Mouse (Mus musculus): Measurements from ENCODE around the gene Grin2d. TPM values are rescaled to one million over a fixed set of nuclear protein-coding genes. Genes with fewer than 3 reads are reported as not detected.
A peak's percentile ranks its signal among the peaks of the same experiment; 100 is the strongest.

Gene Grin2d
- polyA plus RNA-seq, 1 experiment from 2014 or later: 1.5 TPM

GRCm38 (mm10) chr7:45785388-45786135 is 92.6 kb downstream of the Grin2d start:
- peaks cover 26% of the 10 kb centered on the region for H3K36me3 ChIP-seq (ENCODE audit: control insufficient read depth, insufficient read depth)
- no peaks in the 10 kb centered on the region for H3K27me3 ChIP-seq (replicated peaks; ENCODE audit: control insufficient read depth, insufficient read depth, low read length)
- ATAC-seq: peak; percentile 31
- peaks cover 21% of the 10 kb centered on the region for H3K4me1 ChIP-seq (replicated peaks; ENCODE audit: control insufficient read depth, insufficient read depth, low read length)
- peak overlapping the region; percentile 95 for H3K4me3 ChIP-seq (replicated peaks; ENCODE audit: low read length)
- H3K9ac ChIP-seq (replicated peaks; ENCODE audit: low read depth, low read length): peak overlapping the region; percentile 92
- H3K4me2 ChIP-seq (ENCODE audit: low read length): peak overlapping the region; percentile 93
- H3K9me3 ChIP-seq (ENCODE audit: control insufficient read depth, low read length): peaks cover 3% of the 10 kb centered on the region; the same call in 1 of the 2 replicates
- under 1% methylated on average over 36 of the region's 42 CpGs for WGBS
- H3K27ac ChIP-seq (ENCODE audit: low read length): peak overlapping the region; percentile 90

DNA sequence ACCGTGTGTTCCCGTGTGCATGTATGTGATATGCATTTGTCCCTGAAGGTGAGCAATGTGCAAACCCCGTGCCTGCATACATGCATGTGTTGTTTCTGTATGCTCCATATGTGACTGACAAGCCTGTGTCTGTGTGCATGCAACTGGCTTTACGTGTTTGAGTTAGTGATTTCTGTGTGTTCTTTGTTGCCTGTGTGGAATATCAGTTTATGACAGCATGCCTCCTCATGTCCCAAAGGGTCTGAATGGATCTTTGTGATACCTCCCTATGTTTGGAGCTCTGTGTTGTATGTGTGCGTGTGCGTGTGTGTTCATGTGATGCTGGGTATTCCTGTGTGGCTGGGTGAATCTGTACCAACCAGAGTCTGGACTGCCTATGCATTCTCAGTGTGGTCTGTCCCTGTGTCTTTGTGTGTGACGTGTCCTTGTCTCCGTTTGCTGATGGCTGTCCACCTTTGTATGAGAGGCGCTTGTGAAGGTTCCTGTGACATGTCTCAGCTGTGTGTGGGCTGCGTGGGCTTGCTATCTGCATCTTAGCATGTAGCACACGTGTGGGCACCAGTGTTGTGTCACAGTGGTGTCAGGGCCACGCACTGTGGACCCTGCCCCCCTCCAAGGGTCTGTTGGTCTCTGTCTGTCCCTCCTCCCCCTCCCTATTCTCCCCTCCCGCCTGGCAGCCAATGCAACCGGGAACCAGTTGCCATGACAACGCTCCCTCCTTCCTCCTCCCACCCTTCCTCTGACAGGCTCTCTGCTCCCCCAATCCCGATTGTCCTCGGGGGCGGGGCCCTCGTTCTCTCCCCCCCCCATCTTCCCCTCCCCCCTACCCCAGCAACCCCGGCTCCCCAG is 93.4 kb downstream of the Grin2d start, which contains the start of gene Sult2b1:
Gene Sult2b1 (minus strand): TSS at position 146 of the 849 bp plus-strand sequence.
- Histone ChIP-seq H3K9me3 (ENCODE audit: control insufficient read depth, low read length) (peaks cover under 1% of the 10 kb centered on the region; the same call in 1 of the 2 replicates), H3K36me3 (ENCODE audit: control insufficient read depth, insufficient read depth) (peaks cover 20% of the 10 kb centered on the region), H3K27me3 (replicated peaks; ENCODE audit: control insufficient read depth, insufficient read depth, low read length) (no peaks in the 10 kb centered on the region), H3K4me3 (replicated peaks; ENCODE audit: low read length) (peak within 1 kb of the TSS; percentile 95), H3K4me2 (ENCODE audit: low read length) (peak within 1 kb of the TSS; percentile 93), H3K9ac (replicated peaks; ENCODE audit: low read depth, low read length) (peak within 1 kb of the TSS; percentile 92), H3K27ac (ENCODE audit: low read length) (peak within 1 kb of the TSS; percentile 98), H3K4me1 (replicated peaks; ENCODE audit: control insufficient read depth, insufficient read depth, low read length) (peaks cover 21% of the 10 kb centered on the region)
- peak; percentile 63 for ATAC-seq
- WGBS: 15% methylated on average over 20 of the region's 20 CpGs

DNA sequence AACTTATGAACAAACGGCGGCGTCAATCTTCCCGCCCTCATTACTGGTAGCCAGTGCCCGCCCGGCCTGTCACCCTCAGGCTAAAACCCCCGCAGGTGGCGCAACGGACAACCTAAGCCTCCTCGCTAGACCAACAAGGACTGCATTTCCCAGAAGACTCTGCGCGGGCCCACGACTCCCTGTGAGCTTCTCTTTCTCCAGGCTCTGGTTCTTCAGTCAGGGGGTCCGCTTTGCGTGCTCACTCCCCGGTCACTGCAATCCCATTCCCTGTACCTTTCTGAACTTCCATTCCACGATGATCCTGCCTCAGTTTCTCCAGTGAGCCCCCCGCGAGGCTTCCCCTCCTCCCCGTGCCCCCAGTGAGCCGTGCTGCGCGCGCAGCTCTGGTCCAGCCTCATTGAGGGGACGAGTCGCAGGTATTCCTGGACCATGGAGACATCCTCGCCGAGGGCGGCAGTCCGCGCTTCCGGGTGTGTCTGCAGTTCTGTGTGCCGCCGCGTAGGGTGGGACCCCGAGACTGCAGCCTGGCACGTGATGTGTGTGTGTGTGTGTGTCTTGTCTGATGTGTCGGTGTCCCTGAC is 94.6 kb downstream of the Grin2d start, which contains the start of gene Lmtk3:
Gene Lmtk3 (plus strand): TSS at position 228 of the 581 bp plus-strand sequence.
- Histone ChIP-seq H3K4me1 (replicated peaks; ENCODE audit: control insufficient read depth, insufficient read depth, low read length) (peaks cover 29% of the 10 kb centered on the region), H3K27me3 (replicated peaks; ENCODE audit: control insufficient read depth, insufficient read depth, low read length) (no peaks in the 10 kb centered on the region), H3K4me3 (replicated peaks; ENCODE audit: low read length) (peak within 1 kb of the TSS; percentile 95), H3K27ac (ENCODE audit: low read length) (peak within 1 kb of the TSS; percentile 98), H3K4me2 (ENCODE audit: low read length) (peak within 1 kb of the TSS; percentile 58), H3K9me3 (ENCODE audit: control insufficient read depth, low read length) (no peaks in the 10 kb centered on the region), H3K9ac (replicated peaks; ENCODE audit: low read depth, low read length) (peak within 1 kb of the TSS; percentile 62), H3K36me3 (ENCODE audit: control insufficient read depth, insufficient read depth) (peaks cover 9% of the 10 kb centered on the region)
- ATAC-seq: peak; percentile 54
- under 1% methylated on average over 38 of the region's 38 CpGs for WGBS

- Histone ChIP-seq H3K27me3 (replicated peaks; ENCODE audit: control insufficient read depth, insufficient read depth, low read length) (no peaks in the 10 kb centered on the region), H3K4me1 (replicated peaks; ENCODE audit: control insufficient read depth, insufficient read depth, low read length) (peaks cover 24% of the 10 kb centered on the region), H3K36me3 (ENCODE audit: control insufficient read depth, insufficient read depth) (no peaks in the 10 kb centered on the region; the same call in 1 of the 2 replicates), H3K27ac (ENCODE audit: low read length) (no peak overlapping the region), H3K9me3 (ENCODE audit: control insufficient read depth, low read length) (no peaks in the 10 kb centered on the region), H3K9ac (replicated peaks; ENCODE audit: low read depth, low read length) (no peak overlapping the region), H3K4me3 (replicated peaks; ENCODE audit: low read length) (no peak overlapping the region), H3K4me2 (ENCODE audit: low read length) (no peak overlapping the region)
- no peak for ATAC-seq
- 73% methylated on average over 4 of the region's 4 CpGs for WGBS
Observed at GRCm38 (mm10) chr7:45782271-45782670, 95.9 kb downstream of the Grin2d start.

Other genes with a start within 250 kb of the Grin2d start
- gene Mamstr, start 238.4 kb downstream of the Grin2d start, polyA plus RNA-seq (2015; fragmentation: Nextera tagmentation; extraction: Ambion mirVana): 2.8 and 4.2 TPM in 2 replicates
- gene Fut2, start 212.0 kb downstream of the Grin2d start, polyA plus RNA-seq (2015; fragmentation: Nextera tagmentation; extraction: Ambion mirVana): 0.10 and 0.21 TPM in 2 replicates
- 0.80 and 0.84 TPM in 2 replicates for gene Ntn5, start 194.4 kb downstream of the Grin2d start, polyA plus RNA-seq (2015; fragmentation: Nextera tagmentation; extraction: Ambion mirVana)
- 0.10 and 0.25 TPM in 2 replicates for gene Sec1, start 184.0 kb downstream of the Grin2d start, polyA plus RNA-seq (2015; fragmentation: Nextera tagmentation; extraction: Ambion mirVana)
- gene Car11, start 178.5 kb downstream of the Grin2d start, polyA plus RNA-seq (2015; fragmentation: Nextera tagmentation; extraction: Ambion mirVana): 40.1 and 64.4 TPM in 2 replicates
- gene Dbp, start 173.3 kb downstream of the Grin2d start, polyA plus RNA-seq (2015; fragmentation: Nextera tagmentation; extraction: Ambion mirVana): 4.1 and 4.3 TPM in 2 replicates
- gene Rpl18, start 162.9 kb downstream of the Grin2d start, polyA plus RNA-seq (2015; fragmentation: Nextera tagmentation; extraction: Ambion mirVana): 567 and 579 TPM in 2 replicates
- gene Sphk2, start 160.4 kb downstream of the Grin2d start, polyA plus RNA-seq (2015; fragmentation: Nextera tagmentation; extraction: Ambion mirVana): 29.9 and 31.1 TPM in 2 replicates
- 0.60 and 1.1 TPM in 2 replicates for gene Fam83e, start 157.2 kb downstream of the Grin2d start, polyA plus RNA-seq (2015; fragmentation: Nextera tagmentation; extraction: Ambion mirVana)
- not detected in 2 replicates for gene Spaca4, start 152.6 kb downstream of the Grin2d start, polyA plus RNA-seq (2015; fragmentation: Nextera tagmentation; extraction: Ambion mirVana)
- 18.9 and 26.4 TPM in 2 replicates for gene Lmtk3, start 94.6 kb downstream of the Grin2d start, polyA plus RNA-seq (2015; fragmentation: Nextera tagmentation; extraction: Ambion mirVana)
- gene Sult2b1, start 93.7 kb downstream of the Grin2d start, polyA plus RNA-seq (2015; fragmentation: Nextera tagmentation; extraction: Ambion mirVana): 5.5 and 7.1 TPM in 2 replicates
- 327 and 379 TPM in 2 replicates for gene Cyth2, start 63.8 kb downstream of the Grin2d start, polyA plus RNA-seq (2015; fragmentation: Nextera tagmentation; extraction: Ambion mirVana)
- 0.85 and 1.1 TPM in 2 replicates for gene Kcnj14, start 53.6 kb downstream of the Grin2d start, polyA plus RNA-seq (2015; fragmentation: Nextera tagmentation; extraction: Ambion mirVana)
- gene Grwd1, start 47.4 kb downstream of the Grin2d start, polyA plus RNA-seq (2015; fragmentation: Nextera tagmentation; extraction: Ambion mirVana): 45.3 and 46.1 TPM in 2 replicates
- 41.8 TPM in 2 replicates for gene Kdelr1, start 5.6 kb downstream of the Grin2d start, polyA plus RNA-seq (2015; fragmentation: Nextera tagmentation; extraction: Ambion mirVana)
- gene Syngr4, start 18.3 kb upstream of the Grin2d start, polyA plus RNA-seq (2015; fragmentation: Nextera tagmentation; extraction: Ambion mirVana): 0.63 TPM in 1 of 2 replicates, not detected in the other
- gene Tmem143, start 18.6 kb upstream of the Grin2d start, polyA plus RNA-seq (2015; fragmentation: Nextera tagmentation; extraction: Ambion mirVana): 5.7 and 6.0 TPM in 2 replicates
- 19.2 and 21.6 TPM in 2 replicates for gene Emp3, start 43.0 kb upstream of the Grin2d start, polyA plus RNA-seq (2015; fragmentation: Nextera tagmentation; extraction: Ambion mirVana)
- gene Ccdc114, start 45.7 kb upstream of the Grin2d start, polyA plus RNA-seq (2015; fragmentation: Nextera tagmentation; extraction: Ambion mirVana): 3.1 and 4.6 TPM in 2 replicates
- gene Abcc6, start 151.9 kb upstream of the Grin2d start, polyA plus RNA-seq (2015; fragmentation: Nextera tagmentation; extraction: Ambion mirVana): 0.47 and 0.86 TPM in 2 replicates
- 46.0 and 47.1 TPM in 2 replicates for gene Nomo1, start 155.3 kb upstream of the Grin2d start, polyA plus RNA-seq (2015; fragmentation: Nextera tagmentation; extraction: Ambion mirVana)
- gene Kcnj11, start 222.4 kb upstream of the Grin2d start, polyA plus RNA-seq (2015; fragmentation: Nextera tagmentation; extraction: Ambion mirVana): 5.7 and 6.0 TPM in 2 replicates